Mouse (Mus musculus) bone marrow, adult 2 months (tissue): ENCODE measurements at regions not wholly inside any gene's neighbourhood (a gene's known extent, or its start where the extent isn't known, plus 50 kb on each side); places are given as distances from the start of the nearest gene placed in this dataset.

Experiments used
- CTCF ChIP-seq: fragments of 200-500 bp; IDR thresholded peaks from 2 replicates; pipeline ENCODE4 v1.5.1; 2011; ENCODE audit warnings: low read length, control low read depth; ENCODE audit not compliant: control insufficient read depth, insufficient read depth
- POLR2A ChIP-seq: fragments of 200-500 bp; IDR thresholded peaks from 2 replicates; pipeline ENCODE4 v1.6.1; 2011; ENCODE audit warnings: low read depth, mild to moderate bottlenecking, control low read depth, low read length, borderline replicate concordance; ENCODE audit not compliant: control insufficient read depth

DNA sequence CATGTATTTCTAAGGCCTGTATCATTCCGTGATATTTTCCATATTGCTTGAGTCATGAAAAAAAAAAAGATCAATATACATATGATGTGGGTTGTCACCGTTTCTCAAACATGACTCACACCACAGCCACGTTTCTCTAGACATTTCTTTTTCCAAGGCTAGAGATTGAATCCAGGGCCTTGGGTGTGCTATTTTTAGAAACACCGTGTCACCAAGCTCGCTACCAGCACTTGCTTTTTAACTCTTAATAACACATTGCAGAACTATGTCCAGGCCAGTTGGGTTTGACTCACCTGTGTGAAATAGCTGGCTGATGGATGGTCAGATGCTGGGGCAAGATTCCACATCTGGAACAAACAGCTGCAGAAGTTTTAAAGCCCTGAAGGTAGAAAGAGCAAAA is 209.6 kb upstream of the Arid2 start:
- no peak for TF ChIP-seq CTCF
- TF ChIP-seq POLR2A: no peak
